Mouse (Mus musculus): Measurements from ENCODE around the gene 4931428F04Rik. TPM values are rescaled to one million over a fixed set of nuclear protein-coding genes. Genes with fewer than 3 reads are reported as not detected.
"Not testable (repeated sequence)": the region's sequence is repeated elsewhere in the genome, so short reads cannot be mapped to it uniquely, and the experiment has no call there.

The 4931428F04Rik gene
- polyA plus RNA-seq, 1 experiment from 2014 or later, result 43.8 TPM

DNA sequence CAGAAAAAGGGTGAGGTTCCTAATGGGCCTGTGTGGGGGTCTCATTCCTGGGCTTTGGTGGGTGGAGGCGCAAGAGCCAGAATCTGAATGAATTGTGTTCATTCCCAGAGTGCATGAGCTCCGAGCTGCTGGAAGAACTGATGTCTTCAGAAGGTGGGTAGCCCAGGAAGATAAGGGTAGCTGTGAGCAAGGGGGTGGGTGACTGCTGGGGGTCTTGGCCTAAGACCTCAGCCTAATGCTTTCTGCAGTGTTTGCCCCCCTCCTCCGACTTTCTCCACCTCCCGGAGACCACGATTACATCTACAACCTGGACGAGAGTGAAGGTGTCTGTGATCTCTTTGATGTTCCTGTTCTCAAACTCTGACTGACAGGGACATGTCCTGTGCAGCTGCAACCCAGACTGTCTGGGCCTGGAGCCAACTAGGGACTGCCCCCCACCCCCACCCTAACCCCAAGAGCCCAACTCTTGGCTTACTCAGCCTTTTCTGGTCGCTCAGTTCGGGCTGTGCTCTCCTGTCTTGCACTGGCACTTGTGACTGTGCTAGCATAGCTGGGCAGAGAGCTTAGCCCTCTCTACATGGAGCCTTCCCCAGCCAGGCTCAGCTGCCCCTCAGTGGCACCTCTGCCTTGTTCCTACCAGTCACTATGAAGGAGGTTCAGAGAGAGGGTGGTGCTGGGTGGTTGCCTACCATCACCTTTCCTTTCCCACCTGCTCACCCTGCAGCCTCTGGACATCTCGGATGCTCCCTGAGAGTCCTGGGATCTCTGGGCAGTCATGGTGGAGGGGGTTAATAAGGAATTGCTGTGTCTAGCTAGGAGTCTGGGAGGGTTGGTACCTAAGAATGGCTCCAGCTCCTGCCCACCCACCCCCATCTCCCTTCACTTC is 14.9 kb upstream of the 4931428F04Rik start:
- no peaks in the 10 kb centered on the region for H3K9me3 ChIP-seq
- H3K4me3 ChIP-seq, result no peak overlapping the region
- WGBS, result 83% methylated on average over 9 of the region's 9 CpGs
- no peak for DNase-seq (ENCODE audit: low spot score)
- peaks cover 25% of the 10 kb centered on the region for H3K4me1 ChIP-seq (replicated peaks)
- H3K36me3 ChIP-seq, result peaks cover 88% of the 10 kb centered on the region
- no peak overlapping the region for H3K27ac ChIP-seq
- H3K27me3 ChIP-seq (ENCODE audit: insufficient read depth, poor library complexity, severe bottlenecking), result no peaks in the 10 kb centered on the region

DNA sequence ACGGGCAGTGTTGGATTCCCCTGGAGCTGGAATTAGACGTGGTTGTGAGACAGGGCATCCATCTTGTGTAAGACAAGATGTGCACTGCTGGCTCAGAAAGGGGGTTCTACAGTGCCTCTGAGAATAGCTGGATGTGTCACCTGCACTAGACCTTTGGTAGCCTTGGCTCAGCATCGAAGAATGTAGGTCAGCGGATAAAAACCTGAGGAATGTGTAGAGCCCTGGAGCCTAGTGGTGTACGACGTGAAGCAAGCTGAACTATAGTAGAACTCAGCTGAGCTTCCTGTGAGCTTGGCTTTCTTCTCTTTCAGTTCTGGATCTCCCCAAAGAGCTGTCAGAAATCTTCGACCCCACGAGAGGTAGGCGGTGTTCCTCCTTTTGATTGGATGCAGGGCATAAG is 14.2 kb upstream of the 4931428F04Rik start:
- no peaks in the 10 kb centered on the region for H3K9me3 ChIP-seq
- no peak for DNase-seq (ENCODE audit: low spot score)
- H3K27me3 ChIP-seq (ENCODE audit: insufficient read depth, poor library complexity, severe bottlenecking), result no peaks in the 10 kb centered on the region
- H3K4me1 ChIP-seq (replicated peaks), result peaks cover 28% of the 10 kb centered on the region
- H3K27ac ChIP-seq, result no peak overlapping the region
- 91% methylated on average over 9 of the region's 9 CpGs for WGBS
- no peak overlapping the region for H3K4me3 ChIP-seq
- H3K36me3 ChIP-seq, result peaks cover 86% of the 10 kb centered on the region

DNA sequence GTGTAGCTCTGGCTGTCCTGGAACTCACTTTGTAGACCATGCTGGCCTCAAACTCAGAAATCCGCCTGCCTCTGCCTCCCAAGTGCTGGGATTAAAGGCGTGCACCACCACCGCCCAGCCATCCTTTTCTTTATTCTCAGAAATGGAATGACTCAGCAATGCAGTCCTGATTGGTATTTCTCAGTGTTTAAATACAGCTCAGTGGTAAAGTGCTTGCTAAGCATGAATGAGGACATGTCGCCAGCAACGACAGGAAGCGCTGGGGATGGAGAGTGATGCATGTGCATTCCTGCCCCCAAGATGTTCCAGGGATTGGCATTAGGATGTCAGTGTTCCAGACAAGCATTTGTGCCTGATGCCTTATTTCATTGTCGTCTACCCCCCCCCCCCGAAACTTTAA is 13.7 kb upstream of the 4931428F04Rik start:
- DNase-seq (ENCODE audit: low spot score), result no peak
- WGBS, result 88% methylated on average over 8 of the region's 8 CpGs
- no peak overlapping the region for H3K27ac ChIP-seq
- H3K4me3 ChIP-seq, result no peak overlapping the region
- no peaks in the 10 kb centered on the region for H3K9me3 ChIP-seq
- H3K36me3 ChIP-seq, result peaks cover 86% of the 10 kb centered on the region
- H3K4me1 ChIP-seq (replicated peaks), result peaks cover 33% of the 10 kb centered on the region
- H3K27me3 ChIP-seq (ENCODE audit: insufficient read depth, poor library complexity, severe bottlenecking), result no peaks in the 10 kb centered on the region

DNA sequence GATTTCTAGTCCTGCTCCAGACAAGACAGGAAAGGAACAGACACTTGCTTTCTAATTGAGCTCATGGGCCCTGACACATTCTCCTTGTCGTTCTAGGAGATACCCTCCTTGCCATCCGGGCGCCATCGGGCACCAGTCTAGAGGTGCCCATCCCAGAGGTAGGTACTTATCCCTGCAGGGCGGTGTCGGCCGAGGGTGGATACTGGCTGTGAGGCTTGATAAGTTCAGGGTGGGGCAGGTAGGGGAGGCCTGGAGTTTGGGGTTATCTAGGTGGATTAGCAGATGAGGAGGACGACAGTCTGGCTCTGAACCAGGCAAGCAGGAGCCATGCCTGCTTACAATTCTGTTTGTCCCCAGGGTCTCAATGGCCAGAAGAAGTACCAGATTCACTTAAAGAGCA is 10.3 kb upstream of the 4931428F04Rik start:
- H3K27ac ChIP-seq, result no peak overlapping the region
- 0 out of 2 replicates have a peak, but pooled peaks cover 6% of the 10 kb centered on the region for H3K27me3 ChIP-seq (ENCODE audit: insufficient read depth, poor library complexity, severe bottlenecking)
- peaks cover 66% of the 10 kb centered on the region for H3K36me3 ChIP-seq
- no peaks in the 10 kb centered on the region for H3K9me3 ChIP-seq
- no peak overlapping the region for H3K4me3 ChIP-seq
- peaks cover 32% of the 10 kb centered on the region for H3K4me1 ChIP-seq (replicated peaks)
- 97% methylated on average over 8 of the region's 8 CpGs for WGBS
- DNase-seq (ENCODE audit: low spot score), result no peak

DNA sequence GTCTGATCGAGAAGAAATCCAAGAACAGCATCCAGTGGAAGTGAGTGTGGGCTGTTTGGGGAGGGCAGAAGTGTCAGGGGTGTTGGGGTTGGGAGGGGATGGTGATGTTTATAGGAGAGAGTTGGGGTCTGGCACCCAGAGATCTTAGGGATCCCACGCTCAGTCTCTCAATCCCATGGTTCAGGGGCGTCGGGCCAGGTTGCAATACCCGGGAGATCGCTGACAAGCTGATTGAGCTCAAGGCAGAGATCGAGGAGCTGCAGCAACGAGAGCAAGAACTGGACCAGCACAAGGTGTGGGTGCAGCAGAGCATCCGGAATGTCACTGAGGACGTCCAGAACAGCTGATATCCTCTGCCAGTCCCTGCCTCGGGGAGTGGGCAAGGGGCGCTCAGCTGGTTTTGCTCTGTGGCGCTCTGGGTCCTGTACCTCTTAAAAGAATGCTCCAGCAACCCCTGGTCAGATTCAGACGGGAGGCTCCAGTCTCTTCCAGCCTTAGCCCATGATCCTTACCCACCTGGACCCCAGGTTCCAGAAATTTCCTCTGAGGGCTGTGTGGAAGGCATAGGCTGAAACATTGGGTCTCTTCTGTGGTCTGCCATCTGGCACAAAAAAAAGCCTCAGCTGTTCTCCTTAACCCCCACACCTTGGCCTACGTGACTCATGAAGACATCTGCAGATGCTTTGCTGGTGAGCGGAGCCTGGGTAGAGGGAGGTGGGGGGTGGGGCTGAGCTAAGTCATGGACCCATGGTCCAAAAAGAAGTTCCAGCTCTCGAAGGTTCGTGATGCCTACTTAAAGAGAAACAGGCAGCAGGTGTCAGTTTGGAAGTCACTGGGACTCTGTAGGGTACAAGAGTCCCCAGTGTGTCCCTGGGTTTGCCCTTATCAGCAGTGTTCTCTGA is 8.9 kb upstream of the 4931428F04Rik start:
- H3K9me3 ChIP-seq, result no peaks in the 10 kb centered on the region
- WGBS, result 66% methylated on average over 18 of the region's 18 CpGs
- no peak for DNase-seq (ENCODE audit: low spot score)
- H3K4me1 ChIP-seq (replicated peaks), result peaks cover 27% of the 10 kb centered on the region
- peaks cover 52% of the 10 kb centered on the region for H3K36me3 ChIP-seq
- H3K27me3 ChIP-seq (ENCODE audit: insufficient read depth, poor library complexity, severe bottlenecking), result peaks cover 8% of the 10 kb centered on the region
- peak overlapping the region; percentile 90 for H3K27ac ChIP-seq
- peak overlapping the region; percentile 82 for H3K4me3 ChIP-seq

DNA sequence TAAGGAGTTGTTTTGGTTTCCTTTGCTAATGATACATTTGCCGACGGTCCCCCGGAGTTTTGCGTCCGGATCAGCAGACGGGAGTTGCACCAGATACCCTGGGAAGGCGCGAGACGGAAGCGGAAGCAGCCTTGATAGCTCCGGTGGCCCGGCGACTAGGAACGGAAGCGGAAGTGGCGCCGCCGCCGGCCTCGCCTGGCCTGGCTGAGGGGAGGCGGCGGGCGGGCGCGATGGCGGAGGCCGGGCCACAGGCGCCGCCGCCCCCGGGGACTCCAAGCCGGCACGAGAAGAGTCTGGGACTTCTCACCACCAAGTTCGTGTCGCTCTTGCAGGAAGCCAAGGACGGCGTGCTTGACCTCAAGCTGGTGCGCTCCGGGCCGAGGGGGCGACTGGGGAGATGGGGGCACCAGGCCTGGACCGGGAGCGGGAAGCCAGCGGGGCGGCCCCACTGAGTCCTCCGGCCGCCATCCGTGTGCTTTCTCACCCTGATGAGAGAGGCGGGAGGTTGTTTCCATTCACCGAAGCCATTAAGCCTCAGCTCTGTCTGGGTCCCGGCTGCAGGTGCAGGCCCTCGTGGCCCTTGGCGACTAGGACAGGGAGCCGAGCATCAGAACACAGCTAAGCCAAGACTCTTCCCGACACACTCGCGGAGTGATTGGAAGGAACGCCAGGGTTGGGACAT is 8.0 kb upstream of the 4931428F04Rik start, which contains the start of gene E2f4:
E2f4 (plus strand) TSS at position 153 of the 682 bp plus-strand sequence.
- H3K27ac ChIP-seq, result peak within 1 kb of the TSS; percentile 90
- H3K4me3 ChIP-seq, result peak within 1 kb of the TSS; percentile 82
- WGBS, result under 1% methylated on average over 58 of the region's 58 CpGs
- peak; percentile 94 for DNase-seq (ENCODE audit: low spot score)
- H3K4me1 ChIP-seq (replicated peaks), result peaks cover 29% of the 10 kb centered on the region
- peaks cover 17% of the 10 kb centered on the region for H3K27me3 ChIP-seq (ENCODE audit: insufficient read depth, poor library complexity, severe bottlenecking)
- peaks cover 43% of the 10 kb centered on the region for H3K36me3 ChIP-seq
- H3K9me3 ChIP-seq, result no peaks in the 10 kb centered on the region

DNA sequence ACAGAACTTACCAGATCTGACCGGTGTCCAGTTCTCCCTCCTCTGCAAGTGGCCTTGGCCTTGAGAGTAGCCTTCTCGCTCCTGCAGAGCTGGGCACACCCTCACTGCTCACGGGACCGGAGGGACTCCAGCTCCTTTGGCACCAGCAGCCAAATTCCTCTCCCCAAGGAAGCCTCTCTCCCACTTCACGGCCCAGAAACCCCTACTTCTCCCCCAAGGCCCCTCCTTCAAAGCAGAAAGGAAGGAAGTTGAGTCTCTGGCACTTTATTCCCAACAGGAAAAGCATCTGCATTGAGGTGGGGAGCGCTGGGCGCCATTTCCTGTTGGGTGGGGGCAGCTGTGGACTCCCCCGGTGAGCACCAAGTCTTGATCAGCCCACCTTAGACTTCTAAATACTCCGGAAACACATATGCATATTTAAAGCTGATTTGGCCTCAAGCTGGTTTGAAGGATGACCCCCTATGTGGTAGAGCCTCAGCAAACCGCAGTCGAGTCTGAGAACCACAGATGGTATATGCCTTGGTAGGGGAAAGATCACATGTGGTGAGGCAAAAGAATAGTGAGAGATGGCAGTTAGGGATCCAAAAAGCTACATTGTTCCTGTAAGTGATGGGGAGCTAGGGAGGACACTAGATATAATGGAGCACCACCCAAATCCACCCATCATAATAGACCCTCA is 6.4 kb upstream of the 4931428F04Rik start, which contains the start of gene Exoc3l:
Exoc3l (minus strand) TSS at position 207 of the 679 bp plus-strand sequence.
- 68% methylated on average over 11 of the region's 11 CpGs for WGBS

DNA sequence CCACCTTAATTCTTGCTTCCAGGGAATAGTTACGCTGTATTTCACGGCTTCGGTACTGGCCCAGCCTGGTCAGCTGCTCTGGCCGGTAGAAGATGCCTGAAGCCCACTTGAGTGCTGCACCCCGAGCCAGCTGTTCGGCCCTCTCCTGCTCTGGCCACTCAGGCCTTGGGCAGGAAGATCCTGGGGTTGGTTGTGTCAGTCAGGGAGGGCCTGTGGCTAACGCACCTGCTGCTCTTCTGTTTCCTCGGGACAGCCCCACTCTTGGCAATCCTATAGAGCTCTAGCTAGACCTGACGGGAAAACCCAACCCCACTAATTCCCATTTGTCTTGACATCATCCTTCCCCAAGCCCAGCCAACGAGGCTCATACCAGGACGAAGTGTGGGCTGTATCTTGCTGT is 5.6 kb upstream of the 4931428F04Rik start:
- Histone ChIP-seq H3K36me3 (peaks cover 19% of the 10 kb centered on the region), H3K4me3 (peak overlapping the region; percentile 20; the same call in 1 of the 2 replicates), H3K27ac (no peak overlapping the region), H3K9me3 (no peaks in the 10 kb centered on the region), H3K27me3 (ENCODE audit: insufficient read depth, poor library complexity, severe bottlenecking) (peaks cover 30% of the 10 kb centered on the region), H3K4me1 (replicated peaks) (peaks cover 37% of the 10 kb centered on the region)
- WGBS, result 76% methylated on average over 11 of the region's 11 CpGs
- no peak for DNase-seq (ENCODE audit: low spot score)

More for the DNA sequence above, 6.4 kb upstream of the 4931428F04Rik start, which contains the start of gene Exoc3l:
- H3K4me3 ChIP-seq, result peak within 1 kb of the TSS; percentile 82
- no peaks in the 10 kb centered on the region for H3K9me3 ChIP-seq
- peaks cover 22% of the 10 kb centered on the region for H3K27me3 ChIP-seq (ENCODE audit: insufficient read depth, poor library complexity, severe bottlenecking)
- no peak for DNase-seq (ENCODE audit: low spot score)
- peak within 1 kb of the TSS; percentile 90 for H3K27ac ChIP-seq
- peaks cover 30% of the 10 kb centered on the region for H3K4me1 ChIP-seq (replicated peaks)
- peaks cover 27% of the 10 kb centered on the region for H3K36me3 ChIP-seq

DNA sequence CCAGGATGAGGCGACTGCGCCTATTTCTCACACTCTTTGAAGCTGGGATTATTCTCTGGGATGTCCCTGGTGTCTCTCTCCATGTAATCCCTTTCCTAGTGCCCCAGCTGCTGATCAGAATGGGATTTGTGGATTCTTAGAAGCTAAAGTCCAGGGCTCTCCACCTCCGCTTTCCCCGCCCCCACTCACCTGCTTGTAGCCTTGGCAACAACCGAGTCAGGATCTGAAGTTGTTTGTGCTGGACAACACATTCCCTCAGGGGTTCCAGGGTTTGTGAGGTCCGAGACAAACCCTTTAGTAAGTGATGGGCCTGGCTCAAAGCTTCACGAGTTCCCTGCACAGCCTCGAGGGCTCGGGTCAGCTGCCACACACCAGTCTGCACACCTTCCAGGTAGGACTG is 5.1 kb upstream of the 4931428F04Rik start:
- 72% methylated on average over 9 of the region's 9 CpGs for WGBS
- Histone ChIP-seq H3K36me3 (peaks cover 14% of the 10 kb centered on the region), H3K27me3 (ENCODE audit: insufficient read depth, poor library complexity, severe bottlenecking) (peaks cover 34% of the 10 kb centered on the region), H3K9me3 (no peaks in the 10 kb centered on the region), H3K4me3 (no peak overlapping the region), H3K27ac (no peak overlapping the region), H3K4me1 (replicated peaks) (peaks cover 39% of the 10 kb centered on the region)
- DNase-seq (ENCODE audit: low spot score), result no peak

DNA sequence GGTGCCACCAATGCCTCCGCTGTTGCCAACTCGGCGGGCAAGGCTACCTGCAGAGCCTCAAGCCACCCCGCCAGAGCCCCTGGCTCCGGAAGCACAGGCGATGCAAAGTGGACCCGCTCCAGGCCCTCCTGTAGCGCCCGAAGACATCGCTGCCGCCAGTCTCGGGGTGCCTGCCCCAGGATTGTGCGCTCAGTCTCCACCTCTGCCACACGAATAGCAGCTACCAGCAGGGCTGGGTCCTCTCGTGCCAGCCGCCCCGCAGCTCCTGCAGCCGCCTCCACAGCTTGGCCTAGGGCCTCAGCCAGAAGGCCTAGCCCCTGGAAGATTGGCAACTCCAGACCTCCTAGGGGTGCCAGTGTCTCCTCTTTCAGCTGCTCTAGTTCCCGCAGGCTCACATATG is 3.7 kb upstream of the 4931428F04Rik start:
- no peak for DNase-seq (ENCODE audit: low spot score)
- Histone ChIP-seq H3K36me3 (peaks cover 2% of the 10 kb centered on the region), H3K27me3 (ENCODE audit: insufficient read depth, poor library complexity, severe bottlenecking) (peaks cover 36% of the 10 kb centered on the region), H3K4me1 (replicated peaks) (peaks cover 44% of the 10 kb centered on the region), H3K4me3 (no peak overlapping the region), H3K27ac (no peak overlapping the region), H3K9me3 (no peaks in the 10 kb centered on the region)
- 67% methylated on average over 19 of the region's 19 CpGs for WGBS

DNA sequence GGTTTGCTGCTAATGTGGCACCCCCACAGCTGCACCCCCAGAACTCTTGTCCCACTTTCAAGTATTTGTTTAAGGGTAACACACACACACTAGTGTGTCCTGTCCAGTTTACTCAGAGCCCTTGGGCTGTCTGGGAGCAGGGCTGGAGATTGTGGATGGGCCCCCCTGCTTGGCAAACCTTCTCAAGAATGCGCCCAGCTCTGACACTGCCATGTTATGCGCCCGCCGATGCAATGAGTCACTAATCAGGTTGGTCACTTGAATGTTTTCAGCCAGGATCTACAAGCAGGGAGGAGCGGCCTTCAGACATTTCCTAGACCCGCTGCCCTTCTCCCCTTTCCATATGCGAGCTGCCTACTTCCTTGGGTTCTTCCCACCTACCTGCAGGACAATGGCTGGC is 2.8 kb upstream of the 4931428F04Rik start:
- no peaks in the 10 kb centered on the region for H3K36me3 ChIP-seq
- no peak overlapping the region for H3K27ac ChIP-seq
- H3K4me3 ChIP-seq, result no peak overlapping the region
- DNase-seq (ENCODE audit: low spot score), result no peak
- H3K9me3 ChIP-seq, result no peaks in the 10 kb centered on the region
- H3K4me1 ChIP-seq (replicated peaks), result peaks cover 47% of the 10 kb centered on the region
- WGBS, result 84% methylated on average over 7 of the region's 7 CpGs
- peaks cover 36% of the 10 kb centered on the region for H3K27me3 ChIP-seq (ENCODE audit: insufficient read depth, poor library complexity, severe bottlenecking)

DNA sequence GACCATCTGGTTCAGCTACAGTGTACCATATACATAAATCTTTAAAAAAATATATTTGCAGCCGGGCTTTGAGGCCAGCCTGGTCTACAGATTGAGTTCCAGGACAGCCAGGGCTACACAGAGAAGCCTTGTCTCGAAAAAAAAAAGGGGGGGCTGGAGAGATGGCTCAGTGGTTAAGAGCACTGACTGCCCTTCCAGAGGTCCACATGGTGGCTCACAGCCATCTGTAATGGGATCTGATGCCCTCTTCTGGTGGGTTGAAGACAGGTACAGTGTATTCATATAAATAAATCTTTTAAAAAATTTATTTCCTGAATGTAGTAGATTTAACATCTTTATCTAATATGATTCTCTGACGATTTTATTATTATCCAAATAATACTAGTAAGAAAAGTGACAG is 2.1 kb upstream of the 4931428F04Rik start:
- DNase-seq (ENCODE audit: low spot score); H3K27ac ChIP-seq; H3K4me3 ChIP-seq; H3K36me3 ChIP-seq; H3K9me3 ChIP-seq: not testable (repeated sequence)
- WGBS, result 72% methylated on average over 3 of the region's 3 CpGs
- peaks cover 47% of the 10 kb centered on the region for H3K4me1 ChIP-seq (replicated peaks)
- H3K27me3 ChIP-seq (ENCODE audit: insufficient read depth, poor library complexity, severe bottlenecking), result peaks cover 36% of the 10 kb centered on the region
